Mouse (Mus musculus): ENCODE measurements around the gene Gpr132.

- TF ChIP-seq GATA1 (IDR thresholded peaks at IDR 0.05; ENCODE audit: borderline replicate concordance, low read length) (no peak), CTCF (IDR thresholded peaks at IDR 0.05; ENCODE audit: low read depth, low read length) (peak; percentile 36; the same call in 1 of the 2 replicates), POLR2AphosphoS5 (IDR thresholded peaks at IDR 0.05; ENCODE audit: insufficient replicate concordance, low read depth, low read length) (no peak)
Observed at GRCm38 (mm10) chr12:112875225-112876013, 7.4 kb upstream of the Gpr132 start.
